Mouse (Mus musculus) layer of hippocampus, postnatal 36 days (tissue): ENCODE data around the gene Olfr472. TPM values are rescaled to one million over a fixed set of nuclear protein-coding genes. Genes with fewer than 3 reads are reported as not detected.
"Not testable (repeated sequence)": the region's sequence is repeated elsewhere in the genome, so short reads cannot be mapped to it uniquely, and the experiment has no call there.

Experiments
- DNase-seq, 2 experiments: peaks; one replicate each; pipeline ENCODE4 v3.0.0; 2022
- total RNA-seq, 2 experiments: library from RNA; stranded (reverse); gene quantifications; 2 replicates each; pipeline ENCODE4 v1.2.3; 2021

The Olfr472 gene
- total RNA-seq: not detected

DNA sequence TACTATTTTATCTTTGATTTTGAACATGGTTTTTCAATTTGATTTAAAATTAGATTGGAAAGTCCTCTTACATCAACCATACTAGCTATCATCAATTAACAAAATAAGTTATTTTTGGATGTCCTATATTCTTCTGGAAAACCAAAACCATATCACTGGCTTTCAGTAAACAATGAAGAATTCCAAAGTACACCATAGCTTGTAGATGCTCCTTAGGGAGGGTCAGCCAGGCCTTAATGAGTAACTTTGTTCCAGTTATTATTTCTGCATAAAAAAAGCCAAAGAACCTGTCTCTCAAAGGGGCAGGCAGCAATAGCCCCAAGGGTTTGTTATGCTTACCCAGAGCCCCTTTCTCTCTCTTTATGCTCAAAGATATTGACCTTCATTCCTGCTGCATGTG lies at the start of gene Olfr472:
TSS of gene Olfr472 (plus strand) at position 301 of the 400 bp plus-strand sequence.
- no peak for DNase-seq

DNA sequence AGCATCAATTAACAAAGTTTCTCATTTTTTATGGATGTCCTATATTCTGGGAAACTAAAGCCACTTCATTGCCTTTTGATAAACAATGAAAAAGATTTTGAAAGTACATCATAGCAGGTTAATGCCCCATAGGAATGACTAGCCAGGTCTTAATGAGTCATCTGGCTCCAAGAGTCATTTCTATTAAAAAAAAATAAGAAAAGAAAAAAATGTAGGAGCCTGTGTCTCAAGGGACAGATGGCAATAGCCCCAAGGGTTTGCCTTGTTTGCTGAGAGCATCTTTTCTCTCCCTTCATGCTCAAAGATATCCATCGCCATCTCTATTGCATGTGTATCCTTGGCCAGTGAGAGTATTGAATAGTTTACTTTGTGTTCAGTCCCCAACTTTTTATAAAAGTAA lies 32.4 kb downstream of the Olfr472 start, which contains the start of gene Olfr473:
TSS of gene Olfr473 (plus strand) at position 301 of the 400 bp plus-strand sequence.
- no peak for DNase-seq

DNA sequence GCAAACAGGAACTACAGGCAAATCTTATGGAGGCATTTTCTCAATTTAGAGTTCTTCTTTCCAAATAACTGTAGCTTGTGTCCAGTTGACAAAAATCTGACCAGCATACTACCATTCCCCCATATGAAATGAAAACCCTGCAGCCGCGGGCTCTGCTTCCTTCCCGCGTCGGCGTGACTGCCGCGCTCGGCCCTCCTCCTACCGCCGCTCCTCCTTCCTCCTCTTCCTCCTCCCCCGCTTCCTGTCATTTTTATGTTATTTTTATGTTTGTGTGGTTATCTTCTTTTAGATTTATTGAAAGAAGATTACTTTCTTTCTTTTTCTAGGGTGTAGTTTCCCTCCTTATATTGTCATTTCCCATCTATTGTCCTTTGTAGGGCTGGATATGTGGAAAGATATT lies 54.8 kb downstream of the Olfr472 start:
- DNase-seq: not testable (repeated sequence)

DNA sequence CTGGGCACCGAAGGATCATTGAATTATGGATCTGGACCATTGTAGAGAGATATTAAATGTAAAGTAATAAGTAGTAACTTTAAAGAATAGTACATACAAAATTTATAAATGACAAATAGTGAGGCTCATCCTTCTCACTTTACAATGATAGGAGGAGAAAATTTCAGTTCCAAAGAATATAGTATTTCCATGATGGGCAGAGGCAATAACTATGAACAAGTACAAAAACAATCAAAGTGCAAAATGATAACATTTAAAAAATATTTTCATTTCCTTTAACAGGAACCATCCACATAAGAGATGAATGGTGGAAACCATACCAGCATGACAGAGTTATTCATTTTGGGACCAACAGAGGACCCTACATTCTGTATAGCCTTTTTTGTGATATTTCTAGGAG lies 56.6 kb downstream of the Olfr472 start, which contains the start of gene Olfr474:
TSS of gene Olfr474 (plus strand) at position 301 of the 400 bp plus-strand sequence.
- no peak for DNase-seq

Other genes with a start within 250 kb of the Olfr472 start
- gene Cyb5r2, start 139.9 kb upstream of the Olfr472 start, total RNA-seq: not detected
- not detected for gene Ovch2, start 96.7 kb upstream of the Olfr472 start, total RNA-seq
- gene Olfr467, start 85.6 kb upstream of the Olfr472 start, total RNA-seq: not detected
- not detected for gene Olfr469, start 72.4 kb upstream of the Olfr472 start, total RNA-seq
- gene Olfr470, start 50.4 kb upstream of the Olfr472 start, total RNA-seq: not detected
- gene Olfr473, start 32.5 kb downstream of the Olfr472 start, total RNA-seq: not detected
- not detected for gene Olfr474, start 56.7 kb downstream of the Olfr472 start, total RNA-seq
- gene Olfr476, start 66.9 kb downstream of the Olfr472 start, total RNA-seq: not detected
- not detected for gene Olfr477, start 88.8 kb downstream of the Olfr472 start, total RNA-seq
- not detected for gene Olfr478, start 136.1 kb downstream of the Olfr472 start, total RNA-seq
- not detected for gene Olfr479, start 152.8 kb downstream of the Olfr472 start, total RNA-seq
- gene Olfr480, start 169.4 kb downstream of the Olfr472 start, total RNA-seq: not detected
- not detected for gene Olfr481, start 182.0 kb downstream of the Olfr472 start, total RNA-seq
- gene Olfr482, start 199.7 kb downstream of the Olfr472 start, total RNA-seq: 1 to 10 TPM; 2.0 to 2.6 TPM
- gene Olfr483, start 202.9 kb downstream of the Olfr472 start, total RNA-seq: not detected
- not detected for gene Olfr484, start 229.5 kb downstream of the Olfr472 start, total RNA-seq